In the genomic region with DNA sequence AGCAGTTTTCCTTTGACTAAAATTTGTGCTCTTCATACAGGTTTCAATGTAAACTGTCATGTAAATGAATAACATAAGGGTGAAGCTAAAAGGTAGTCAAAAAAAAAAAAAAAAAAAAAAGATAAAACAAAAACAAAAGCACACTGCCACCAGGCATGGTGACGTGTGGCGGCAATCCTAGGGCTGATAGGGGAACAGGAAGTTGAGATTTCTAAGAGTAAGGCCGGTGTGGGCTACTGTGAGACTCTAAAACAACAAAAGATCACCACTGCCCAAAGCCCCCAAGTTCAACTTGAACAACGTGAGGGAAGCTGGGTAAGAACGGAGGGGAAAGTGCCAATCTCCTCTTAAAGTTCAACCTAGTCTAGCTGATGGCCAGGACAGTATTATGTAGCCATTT, we compare ENCODE assay signal across 9 mouse cellular contexts. TPM values are rescaled to one million over a fixed set of nuclear protein-coding genes. Genes with fewer than 3 reads are reported as not detected.
DNase-seq lines count a peak whose midpoint lies in the region; ATAC-seq lines count a peak whose summit lies in the region.
"Had no signal": no experiment of that assay in that cellular context is flagged by ENCODE, and none has a peak within 500 bp of the region (broad histone marks: within the 10 kb centered on the region; RNA-seq: fewer than 3 reads in every experiment).

No protein-coding gene starts in this region.

- DNase-seq in heart, adult 8-10 months (ENCODE audit: low spot score): no peak
- peak; percentile 9 for DNase-seq in thymus, postnatal 25 days
- no peak for DNase-seq in thymus, postnatal 10 days (ENCODE audit: low spot score in 2 of 2)
- no peak for DNase-seq in liver, embryonic 13.5 days
- DNase-seq in right cerebral cortex, postnatal 10 days (ENCODE audit: low spot score in 2 of 2): no peak
- no peak for DNase-seq in cerebellum, adult 8-10 months
- DNase-seq in kidney, adult 8-10 months: no peak

- 21% methylated on average over 5 of the region's 5 CpGs for WGBS in heart, embryonic 15.5 days
- WGBS in liver, embryonic 13.5 days (ENCODE audit: insufficient replicate concordance): 27% methylated on average over 5 of the region's 5 CpGs

- no peaks in the 10 kb centered on the region for H3K27me3 ChIP-seq in heart, embryonic 15.5 days
- H3K27me3 ChIP-seq in liver, embryonic 13.5 days: no peaks in the 10 kb centered on the region
- H3K27me3 ChIP-seq: Patski had no signal

- no peaks in the 10 kb centered on the region for H3K9me3 ChIP-seq in heart, embryonic 15.5 days (replicated peaks)
- H3K9me3 ChIP-seq in liver, embryonic 13.5 days (replicated peaks): no peaks in the 10 kb centered on the region

- H3K36me3 ChIP-seq in heart, embryonic 15.5 days: peaks cover 23% of the 10 kb centered on the region
- H3K36me3 ChIP-seq in liver, embryonic 13.5 days: peaks cover 9% of the 10 kb centered on the region

- H3K4me3 ChIP-seq in heart, embryonic 15.5 days: peak overlapping the region; percentile 47
- H3K4me3 ChIP-seq in liver, embryonic 13.5 days (replicated peaks): no peak overlapping the region

- ATAC-seq in heart, embryonic 15.5 days (replicated peaks; ENCODE audit: insufficient number of reproducible peaks, insufficient read depth, low FRiP score, low read depth): no peak
- no peak for ATAC-seq in liver, embryonic 13.5 days (ENCODE audit: low read depth)
- ATAC-seq: Patski had no signal

- peak overlapping the region; percentile 70 for H3K4me2 ChIP-seq in heart, embryonic 15.5 days
- H3K4me2 ChIP-seq in liver, embryonic 13.5 days: peak overlapping the region; percentile 30; the same call in 1 of the 2 replicates

- H3K9ac ChIP-seq in heart, embryonic 15.5 days: peak overlapping the region; percentile 45
- H3K9ac ChIP-seq in liver, embryonic 13.5 days: no peak overlapping the region

- peaks cover 52% of the 10 kb centered on the region for H3K4me1 ChIP-seq in heart, embryonic 15.5 days (replicated peaks)
- peaks cover 31% of the 10 kb centered on the region for H3K4me1 ChIP-seq in liver, embryonic 13.5 days (replicated peaks)

- peak overlapping the region; percentile 91 for H3K27ac ChIP-seq in heart, embryonic 15.5 days
- H3K27ac ChIP-seq in liver, embryonic 13.5 days: no peak overlapping the region

RNA-seq across cellular contexts. Expression of gene Wdpcp, which starts 3.0 kb away (rescaled TPM):
- 6.7 and 7.7 TPM in 2 replicates for polyA plus RNA-seq in heart, embryonic 15.5 days (2015; fragmentation: Nextera tagmentation; extraction: Ambion mirVana)
- 1 to 10 TPM; 3.1 to 5.1 (median 3.8) TPM for total RNA-seq in heart, adult 8-10 months (2022)
- polyA plus RNA-seq in liver, embryonic 13.5 days (2015; fragmentation: Nextera tagmentation; extraction: Ambion mirVana): 1.5 and 2.4 TPM in 2 replicates

RNA-seq across cellular contexts. Expression of gene Mdh1, which starts 3.2 kb away (rescaled TPM):
- polyA plus RNA-seq in heart, embryonic 15.5 days (2015; fragmentation: Nextera tagmentation; extraction: Ambion mirVana): 1,610 and 1,790 TPM in 2 replicates
- 1,000 to 10,000 TPM; 2,451 to 2,967 (median 2,633) TPM for total RNA-seq in heart, adult 8-10 months (2022)
- polyA plus RNA-seq in liver, embryonic 13.5 days (2015; fragmentation: Nextera tagmentation; extraction: Ambion mirVana): 176 and 184 TPM in 2 replicates
